Mouse (Mus musculus) heart, adult 2 months (tissue): ENCODE measurements at regions not wholly inside any gene's neighbourhood (a gene's known extent, or its start where the extent isn't known, plus 50 kb on each side); places are given as distances from the start of the nearest gene placed in this dataset.

Experiments
- CTCF ChIP-seq: fragments of 200-600 bp; IDR thresholded peaks from 2 replicates; pipeline ENCODE4 v1.8.1; 2022; ENCODE audit warnings: antibody characterized with exemption, mild to moderate bottlenecking, moderate library complexity
- EP300 ChIP-seq: fragments of 200-500 bp; IDR thresholded peaks from 2 replicates; pipeline ENCODE4 v1.6.1; 2011; ENCODE audit warnings: low read depth, low read length, control low read depth; ENCODE audit not compliant: insufficient read depth

GRCm38 (mm10) chr7:74628799-74629468, 74.4 kb upstream of the Slco3a1 start:
- no peak for TF ChIP-seq CTCF
- TF ChIP-seq EP300: no peak
